Mouse (Mus musculus): ENCODE measurements around the gene Kcnab2. TPM values are rescaled to one million over a fixed set of nuclear protein-coding genes. Genes with fewer than 3 reads are reported as not detected.

The Kcnab2 gene
- polyA plus RNA-seq, 1 experiment = 191 TPM

DNA sequence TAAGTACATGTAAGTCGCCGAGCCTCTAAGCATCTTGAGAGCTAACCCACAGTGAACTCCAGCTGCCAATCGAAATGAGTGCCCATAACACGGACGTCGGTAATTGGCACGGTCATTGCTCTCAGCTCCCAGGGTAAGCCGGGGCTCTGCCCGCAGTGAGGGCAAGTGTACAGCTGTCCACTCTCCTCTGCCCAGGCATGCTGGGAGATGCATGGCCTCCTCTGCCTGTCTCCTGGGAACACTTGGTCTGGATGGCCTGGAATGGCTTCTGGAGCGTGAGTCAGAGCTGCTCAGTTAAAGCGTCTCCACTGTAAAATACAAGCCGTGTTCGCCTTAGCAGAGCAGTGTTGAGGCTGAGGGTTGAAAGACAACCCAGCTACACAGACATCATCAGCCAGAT is 11.1 kb downstream of the Kcnab2 start:
- Histone ChIP-seq H3K27me3 (ENCODE audit: control insufficient read depth, insufficient read depth, low read length) (no peaks in the 10 kb centered on the region), H3K27ac (ENCODE audit: insufficient read depth, low read length) (no peak overlapping the region), H3K4me3 (replicated peaks; ENCODE audit: insufficient read depth, low read depth, low read length) (no peak overlapping the region), H3K4me1 (ENCODE audit: control insufficient read depth, insufficient read depth, low read length) (peaks cover 9% of the 10 kb centered on the region)
- 38% methylated on average over 13 of the region's 13 CpGs for WGBS
- TF ChIP-seq CTCF (IDR thresholded peaks at IDR 0.05; ENCODE audit: borderline replicate concordance, insufficient read depth, low read depth, low read length) = no peak
- no peak for TF ChIP-seq POLR2A (IDR thresholded peaks at IDR 0.05; ENCODE audit: borderline replicate concordance, insufficient read depth, low read length)
- no peak for DNase-seq

DNA sequence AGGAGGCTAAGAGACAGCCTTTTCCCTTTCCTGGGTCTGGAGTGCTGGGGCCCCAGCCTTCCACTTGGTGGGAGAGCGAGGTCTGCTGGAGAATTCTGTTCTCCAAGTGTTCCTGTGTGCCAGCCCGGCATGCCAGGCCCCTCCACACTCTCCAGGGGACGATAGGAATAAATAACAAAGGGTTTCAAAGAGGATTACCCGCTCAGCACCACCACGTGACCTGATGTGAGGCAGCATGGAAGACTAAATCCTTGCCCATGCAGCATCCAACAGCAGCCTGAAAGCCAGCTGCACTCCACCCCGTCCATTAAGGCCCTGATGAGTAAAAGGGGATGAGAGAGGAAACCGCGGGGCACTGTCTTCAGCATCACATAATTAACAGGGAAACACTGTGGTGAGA is 12.6 kb downstream of the Kcnab2 start:
- WGBS = 52% methylated on average over 8 of the region's 8 CpGs
- no peaks in the 10 kb centered on the region for H3K27me3 ChIP-seq (ENCODE audit: control insufficient read depth, insufficient read depth, low read length)
- H3K4me3 ChIP-seq (replicated peaks; ENCODE audit: insufficient read depth, low read depth, low read length) = no peak overlapping the region
- H3K4me1 ChIP-seq (ENCODE audit: control insufficient read depth, insufficient read depth, low read length) = peaks cover 9% of the 10 kb centered on the region
- DNase-seq = no peak
- no peak for TF ChIP-seq CTCF (IDR thresholded peaks at IDR 0.05; ENCODE audit: borderline replicate concordance, insufficient read depth, low read depth, low read length)
- no peak for TF ChIP-seq POLR2A (IDR thresholded peaks at IDR 0.05; ENCODE audit: borderline replicate concordance, insufficient read depth, low read length)
- H3K27ac ChIP-seq (ENCODE audit: insufficient read depth, low read length) = no peak overlapping the region

DNA sequence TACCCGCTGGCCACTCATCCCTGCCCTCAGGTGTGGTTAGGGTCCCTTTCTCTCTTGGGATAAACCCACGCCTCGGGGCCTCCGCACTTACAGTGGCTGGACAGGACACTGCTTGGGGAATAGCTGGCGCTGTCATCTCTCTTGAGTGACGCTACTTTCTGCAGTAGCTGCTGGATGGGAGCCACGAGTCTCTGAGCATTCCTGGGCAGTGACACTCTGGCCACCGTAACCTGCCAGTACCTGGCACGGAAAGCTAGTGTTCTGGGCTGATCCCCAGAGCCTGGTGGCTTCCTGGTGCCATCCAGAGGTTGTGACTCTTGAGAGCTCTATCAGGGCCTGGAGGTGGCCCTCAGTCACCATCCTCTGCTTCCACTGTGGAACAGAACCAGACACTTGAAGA is 14.5 kb downstream of the Kcnab2 start:
- H3K27me3 ChIP-seq (ENCODE audit: control insufficient read depth, insufficient read depth, low read length) = no peaks in the 10 kb centered on the region
- peaks cover 9% of the 10 kb centered on the region for H3K4me1 ChIP-seq (ENCODE audit: control insufficient read depth, insufficient read depth, low read length)
- TF ChIP-seq CTCF (IDR thresholded peaks at IDR 0.05; ENCODE audit: borderline replicate concordance, insufficient read depth, low read depth, low read length) (no peak), POLR2A (IDR thresholded peaks at IDR 0.05; ENCODE audit: borderline replicate concordance, insufficient read depth, low read length) (no peak)
- WGBS = 31% methylated on average over 9 of the region's 9 CpGs
- no peak overlapping the region for H3K4me3 ChIP-seq (replicated peaks; ENCODE audit: insufficient read depth, low read depth, low read length)
- DNase-seq = peak in 1 of 2 experiments; percentile 54
- H3K27ac ChIP-seq (ENCODE audit: insufficient read depth, low read length) = no peak overlapping the region

DNA sequence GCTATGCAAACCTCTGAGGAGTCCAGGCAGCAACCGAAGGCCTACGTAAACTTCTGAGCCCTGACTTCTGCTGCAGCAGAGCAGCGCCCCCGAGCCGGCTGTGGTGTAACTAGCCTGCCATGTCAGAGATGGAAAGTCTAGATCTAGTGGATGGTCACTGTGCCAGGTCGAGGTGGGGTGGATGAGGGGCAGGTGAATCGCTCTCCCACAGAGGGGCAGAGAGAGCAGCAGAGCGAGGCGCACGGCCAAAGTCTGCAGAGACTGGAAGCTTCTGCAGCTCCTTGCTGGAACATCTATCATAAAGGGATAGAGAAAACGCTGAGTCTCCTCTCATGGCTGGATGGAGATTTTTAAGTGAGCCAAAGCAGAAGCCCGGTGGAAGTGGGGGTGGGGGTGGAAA is 15.2 kb downstream of the Kcnab2 start:
- no peak for DNase-seq
- peaks cover 9% of the 10 kb centered on the region for H3K4me1 ChIP-seq (ENCODE audit: control insufficient read depth, insufficient read depth, low read length)
- no peak for TF ChIP-seq POLR2A (IDR thresholded peaks at IDR 0.05; ENCODE audit: borderline replicate concordance, insufficient read depth, low read length)
- TF ChIP-seq CTCF (IDR thresholded peaks at IDR 0.05; ENCODE audit: borderline replicate concordance, insufficient read depth, low read depth, low read length) = no peak
- H3K27ac ChIP-seq (ENCODE audit: insufficient read depth, low read length) = no peak overlapping the region
- WGBS = 78% methylated on average over 12 of the region's 12 CpGs
- H3K4me3 ChIP-seq (replicated peaks; ENCODE audit: insufficient read depth, low read depth, low read length) = no peak overlapping the region
- H3K27me3 ChIP-seq (ENCODE audit: control insufficient read depth, insufficient read depth, low read length) = no peaks in the 10 kb centered on the region

DNA sequence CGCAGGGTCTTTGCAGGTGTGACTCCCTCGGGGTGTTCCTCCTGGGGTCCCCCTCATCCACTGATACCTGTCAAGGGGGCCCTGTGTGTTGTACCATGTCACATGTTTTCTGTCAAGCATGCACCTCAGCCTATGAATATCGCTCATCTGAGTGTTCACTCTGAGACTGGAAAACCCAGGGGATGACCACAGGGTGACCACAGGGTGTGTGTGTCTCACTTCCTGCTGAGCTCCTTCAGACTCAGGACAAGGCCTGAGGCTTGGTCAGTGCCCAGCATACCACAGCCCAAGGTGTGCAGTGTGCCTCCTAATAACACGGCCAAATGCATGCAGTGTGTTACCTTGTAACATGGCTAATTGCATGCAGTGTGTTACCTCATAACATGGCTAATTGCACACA is 20.0 kb downstream of the Kcnab2 start:
- Histone ChIP-seq H3K4me1 (ENCODE audit: control insufficient read depth, insufficient read depth, low read length) (peaks cover 11% of the 10 kb centered on the region), H3K27me3 (ENCODE audit: control insufficient read depth, insufficient read depth, low read length) (no peaks in the 10 kb centered on the region), H3K27ac (ENCODE audit: insufficient read depth, low read length) (no peak overlapping the region), H3K4me3 (replicated peaks; ENCODE audit: insufficient read depth, low read depth, low read length) (no peak overlapping the region)
- TF ChIP-seq POLR2A (IDR thresholded peaks at IDR 0.05; ENCODE audit: borderline replicate concordance, insufficient read depth, low read length) (no peak), CTCF (IDR thresholded peaks at IDR 0.05; ENCODE audit: borderline replicate concordance, insufficient read depth, low read depth, low read length) (no peak)
- no peak for DNase-seq
- whole genome bisulfite sequencing = 90% methylated on average over 4 of the region's 4 CpGs

DNA sequence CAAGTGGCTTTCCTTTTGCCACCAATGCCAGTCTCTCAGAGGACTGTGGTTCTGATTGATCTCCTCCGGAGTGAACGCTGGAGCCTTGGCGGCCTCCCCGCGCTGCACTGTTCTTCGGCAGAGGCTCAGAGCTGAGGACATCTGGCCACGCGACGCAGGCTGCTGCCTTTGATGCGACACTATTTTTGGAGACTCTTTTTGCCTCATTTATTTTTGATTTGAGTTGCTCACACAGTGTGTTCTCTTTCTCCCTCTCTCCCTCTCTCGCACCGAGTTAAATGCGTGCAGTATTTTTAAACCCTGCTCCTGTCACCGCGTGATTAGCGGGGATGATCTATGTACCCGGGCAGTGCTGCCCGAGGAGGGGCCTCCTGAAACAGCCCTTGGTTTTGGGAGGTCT is 21.1 kb downstream of the Kcnab2 start:
- no peak overlapping the region for H3K4me3 ChIP-seq (replicated peaks; ENCODE audit: insufficient read depth, low read depth, low read length)
- no peak overlapping the region for H3K27ac ChIP-seq (ENCODE audit: insufficient read depth, low read length)
- WGBS = 67% methylated on average over 18 of the region's 18 CpGs
- H3K27me3 ChIP-seq (ENCODE audit: control insufficient read depth, insufficient read depth, low read length) = no peaks in the 10 kb centered on the region
- H3K4me1 ChIP-seq (ENCODE audit: control insufficient read depth, insufficient read depth, low read length) = peaks cover 13% of the 10 kb centered on the region
- DNase-seq = no peak
- TF ChIP-seq CTCF (IDR thresholded peaks at IDR 0.05; ENCODE audit: borderline replicate concordance, insufficient read depth, low read depth, low read length) = no peak

DNA sequence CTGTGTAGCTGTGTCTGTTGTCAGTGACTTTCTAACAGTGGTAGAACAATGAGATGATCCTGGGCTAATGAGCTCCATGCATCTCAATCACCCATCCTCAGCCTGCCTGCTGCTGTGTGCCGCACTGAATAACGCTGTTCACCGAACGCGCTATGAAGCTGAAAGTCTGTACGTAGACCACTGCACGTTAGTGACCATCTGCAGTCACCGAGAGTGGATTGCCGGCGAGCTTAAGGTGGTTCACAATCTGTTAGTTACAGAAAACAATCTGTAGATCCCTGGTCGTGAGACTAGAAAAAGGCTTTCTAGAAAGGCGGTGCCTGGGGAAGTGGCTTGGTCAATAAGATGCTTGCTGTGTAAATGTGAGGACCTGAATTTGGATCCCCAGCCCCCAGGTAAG is 23.5 kb downstream of the Kcnab2 start:
- H3K4me3 ChIP-seq (replicated peaks; ENCODE audit: insufficient read depth, low read depth, low read length) = no peak overlapping the region
- 90% methylated on average over 12 of the region's 12 CpGs for WGBS
- DNase-seq = no peak
- no peak overlapping the region for H3K27ac ChIP-seq (ENCODE audit: insufficient read depth, low read length)
- H3K4me1 ChIP-seq (ENCODE audit: control insufficient read depth, insufficient read depth, low read length) = peaks cover 16% of the 10 kb centered on the region
- TF ChIP-seq POLR2A (IDR thresholded peaks at IDR 0.05; ENCODE audit: borderline replicate concordance, insufficient read depth, low read length) = no peak
- TF ChIP-seq CTCF (IDR thresholded peaks at IDR 0.05; ENCODE audit: borderline replicate concordance, insufficient read depth, low read depth, low read length) = no peak
- H3K27me3 ChIP-seq (ENCODE audit: control insufficient read depth, insufficient read depth, low read length) = no peaks in the 10 kb centered on the region

DNA sequence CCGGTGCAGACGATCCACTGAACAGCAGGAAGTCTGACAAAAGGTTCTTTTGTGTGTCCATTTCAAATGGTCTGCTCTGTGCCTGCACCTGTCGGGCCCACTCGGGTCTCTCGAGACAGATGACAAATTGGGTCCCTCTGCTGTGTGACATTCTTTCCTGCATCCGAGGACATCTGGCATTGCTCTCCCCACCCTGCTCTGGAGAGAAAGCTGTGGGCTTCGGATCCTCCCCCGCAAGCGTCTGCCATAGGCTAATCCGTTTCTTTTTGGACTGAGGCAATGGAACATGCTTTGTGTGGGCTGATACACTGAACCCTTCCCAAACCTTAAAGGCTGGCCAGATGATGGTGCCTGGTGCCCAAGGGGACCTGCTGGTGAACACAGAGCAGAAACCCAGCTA is 24.6 kb downstream of the Kcnab2 start:
- Histone ChIP-seq H3K27ac (ENCODE audit: insufficient read depth, low read length) (no peak overlapping the region), H3K4me3 (replicated peaks; ENCODE audit: insufficient read depth, low read depth, low read length) (no peak overlapping the region), H3K4me1 (ENCODE audit: control insufficient read depth, insufficient read depth, low read length) (peaks cover 16% of the 10 kb centered on the region), H3K27me3 (ENCODE audit: control insufficient read depth, insufficient read depth, low read length) (no peaks in the 10 kb centered on the region)
- WGBS = 13% methylated on average over 10 of the region's 10 CpGs
- TF ChIP-seq POLR2A (IDR thresholded peaks at IDR 0.05; ENCODE audit: borderline replicate concordance, insufficient read depth, low read length) (no peak), CTCF (IDR thresholded peaks at IDR 0.05; ENCODE audit: borderline replicate concordance, insufficient read depth, low read depth, low read length) (no peak)
- no peak for DNase-seq
